Mouse (Mus musculus): ENCODE data around the gene Fignl2.

GRCm38 (mm10) chr15:101053832-101054459, 24.4 kb downstream of the Fignl2 start:
- no peak for TF ChIP-seq CTCF (IDR thresholded peaks at IDR 0.05; ENCODE audit: control insufficient read depth, insufficient read depth, insufficient read length)
- TF ChIP-seq CEBPB (IDR thresholded peaks at IDR 0.05; ENCODE audit: low read depth), result no peak
- TF ChIP-seq USF1 (IDR thresholded peaks at IDR 0.05; ENCODE audit: low read depth), result no peak
- TF ChIP-seq MAX (IDR thresholded peaks at IDR 0.05), result no peak
- TF ChIP-seq MYOG (IDR thresholded peaks at IDR 0.05; ENCODE audit: control insufficient read depth, extremely low read depth, insufficient read length), result no peak
- no peak for TF ChIP-seq FOSL1 (IDR thresholded peaks at IDR 0.05; ENCODE audit: insufficient read depth, low read length, poor library complexity, severe bottlenecking)
